Mouse (Mus musculus) heart, postnatal 4 days (tissue): Measurements from ENCODE around the gene 9930022D16Rik. TPM values are rescaled to one million over a fixed set of nuclear protein-coding genes. Genes with fewer than 3 reads are reported as not detected.
A peak's percentile ranks its signal among the peaks of the same experiment; 100 is the strongest.

Experiments
- DNase-seq: peaks from one replicate; pipeline ENCODE4 v3.0.0; 2021
- total RNA-seq, 2 experiments: library from RNA; stranded (reverse); gene quantifications; 2 replicates each; pipeline ENCODE4 v1.2.3; 2021

The 9930022D16Rik gene
- total RNA-seq, 2 experiments from 2014 or later, result not detected

GRCm38 (mm10) chr11:109417472-109418040 is 3.8 kb downstream of the 9930022D16Rik start:
- no peak for DNase-seq

- DNase-seq, result no peak
These were observed 5.7 kb downstream of the 9930022D16Rik start for GRCm38 (mm10) chr11:109419461-109419860.

DNA sequence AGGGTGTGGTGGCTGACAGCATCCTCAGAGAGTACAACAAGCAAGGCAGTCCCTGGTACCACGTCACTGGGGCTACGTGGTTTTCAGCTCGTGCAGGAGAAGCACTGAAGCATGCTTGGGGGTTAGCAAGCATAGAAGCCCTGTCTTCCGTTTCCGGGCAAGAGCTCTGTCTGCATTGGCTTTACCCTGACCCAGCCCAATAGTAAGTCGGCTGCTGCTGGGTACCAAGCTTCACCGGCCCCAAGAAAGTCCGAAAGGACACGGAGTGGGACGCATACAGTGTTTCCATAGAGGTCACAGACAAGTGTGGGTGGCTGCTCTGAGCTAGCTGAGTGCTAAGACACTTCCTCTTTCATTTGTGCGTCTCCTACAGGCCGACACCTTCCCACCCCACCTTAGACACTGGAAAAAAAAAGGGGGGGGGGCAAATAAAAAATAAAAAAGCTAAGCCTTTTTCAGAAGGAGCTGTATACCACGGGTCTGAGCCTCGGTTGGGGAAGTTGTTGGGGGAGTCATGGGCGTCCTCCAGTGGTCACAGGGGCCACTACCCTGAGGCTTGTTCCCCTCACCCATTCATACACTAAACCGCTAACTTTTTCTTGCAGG is 6.3 kb downstream of the 9930022D16Rik start:
- no peak for DNase-seq

- no peak for DNase-seq
These were observed 6.8 kb downstream of the 9930022D16Rik start for GRCm38 (mm10) chr11:109420567-109420962.

- no peak for DNase-seq
These were observed 7.5 kb downstream of the 9930022D16Rik start for GRCm38 (mm10) chr11:109421205-109421604.

DNA sequence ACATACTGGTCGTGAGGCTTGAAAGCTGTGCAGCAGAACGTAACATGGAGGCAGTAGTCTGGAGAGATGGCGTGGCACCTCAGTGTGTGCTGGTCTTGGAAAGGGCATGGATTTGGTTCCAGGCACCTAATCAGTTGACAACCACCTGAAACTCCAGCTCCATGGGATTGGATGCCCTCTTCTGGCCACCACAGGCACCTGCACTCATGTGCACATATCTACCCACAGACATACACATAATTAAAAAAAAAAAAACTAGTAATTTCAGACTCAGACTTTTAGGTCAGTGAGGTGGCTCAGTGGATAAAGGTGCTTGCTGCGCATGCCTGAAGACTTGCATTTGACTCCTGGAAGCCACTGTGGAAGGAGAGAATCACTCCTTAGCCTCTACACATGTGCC is 8.5 kb downstream of the 9930022D16Rik start:
- DNase-seq, result no peak

DNA sequence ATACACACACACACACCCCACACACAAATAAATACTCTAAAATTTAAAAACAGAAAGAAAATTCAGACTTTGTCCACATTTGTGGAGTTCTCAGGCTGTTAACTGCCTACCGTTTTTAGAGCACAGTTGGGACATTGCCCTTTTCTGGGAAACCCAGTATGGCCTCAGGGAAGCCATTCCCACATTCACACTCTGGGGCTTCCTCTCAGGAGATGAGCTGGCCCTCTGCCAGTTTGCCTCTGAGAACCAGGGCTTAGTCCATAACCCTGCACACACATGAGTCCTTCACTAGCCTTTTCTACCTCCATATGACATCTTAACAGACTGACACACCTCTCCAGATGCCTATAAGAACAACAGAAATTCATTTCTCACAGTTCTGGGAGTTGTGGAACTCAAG is 9.6 kb downstream of the 9930022D16Rik start:
- DNase-seq, result peak; percentile 28

- peak; percentile 99 for DNase-seq
These were observed 11.9 kb downstream of the 9930022D16Rik start, which contains the start of gene Amz2 for GRCm38 (mm10) chr11:109425392-109426271. TSS of gene Amz2 (plus strand) at chr11:109425946.

DNA sequence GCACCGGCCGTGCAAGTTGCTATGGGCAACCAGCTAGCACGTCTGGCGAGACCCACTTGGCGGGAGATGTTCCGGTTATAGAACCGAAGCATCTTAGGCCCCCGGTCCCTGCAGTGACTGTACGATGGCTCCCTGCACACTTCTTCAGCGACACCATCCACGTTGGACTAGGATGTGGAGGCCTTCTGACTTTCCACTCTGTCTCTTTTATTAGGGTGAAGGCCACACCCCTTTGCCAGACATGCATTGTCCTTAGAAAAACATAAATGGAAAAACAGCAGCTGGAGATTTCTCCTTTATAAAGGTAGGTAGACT is 12.5 kb downstream of the 9930022D16Rik start:
- no peak for DNase-seq

- no peak for DNase-seq
These were observed 13.6 kb downstream of the 9930022D16Rik start for GRCm38 (mm10) chr11:109427353-109427752.

DNA sequence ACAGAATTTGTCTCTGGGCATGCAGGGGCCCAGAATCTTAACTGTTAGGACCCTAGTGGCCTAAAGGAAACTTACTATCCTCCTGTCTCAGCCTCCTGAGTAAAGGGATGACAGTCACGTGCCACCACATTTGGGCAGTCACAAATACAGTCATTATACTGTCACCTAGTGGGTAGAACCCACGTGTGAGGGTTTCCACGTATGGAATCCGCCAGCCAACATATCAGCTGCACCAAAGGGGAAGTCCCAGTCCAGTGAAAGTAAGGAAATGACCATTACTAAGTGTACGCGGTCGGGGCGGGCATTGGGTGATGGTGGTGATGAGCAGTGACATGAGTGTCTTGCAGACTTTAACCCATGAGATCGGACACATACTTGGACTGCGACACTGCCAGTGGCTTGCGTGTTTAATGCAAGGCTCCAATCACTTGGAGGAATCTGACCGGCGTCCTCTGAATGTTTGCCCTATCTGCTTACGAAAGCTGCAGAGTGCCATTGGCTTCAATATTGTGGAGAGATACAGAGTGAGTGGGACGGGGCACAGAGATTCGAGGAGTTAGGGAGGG is 20.6 kb downstream of the 9930022D16Rik start:
- no peak for DNase-seq

DNA sequence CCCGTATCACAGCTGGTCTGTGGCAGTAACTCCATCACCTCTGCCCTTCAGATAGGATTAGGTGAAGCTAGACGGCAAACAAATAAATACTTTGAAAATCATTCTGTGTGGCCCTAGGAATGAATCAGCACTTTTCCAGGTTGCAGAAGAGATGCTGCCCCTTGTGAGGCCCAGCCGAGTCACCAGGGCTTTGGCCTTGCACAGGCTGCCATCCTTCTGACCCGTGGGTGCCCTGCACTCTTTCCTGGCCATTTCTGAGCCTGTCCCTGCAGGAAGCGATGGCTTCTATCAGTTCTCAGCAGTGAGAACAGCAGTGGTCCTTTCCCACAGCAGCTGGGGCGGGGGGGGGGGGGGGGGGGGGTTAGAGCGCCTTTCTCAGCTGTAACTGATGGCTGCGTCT is 23.2 kb downstream of the 9930022D16Rik start:
- DNase-seq, result no peak

DNA sequence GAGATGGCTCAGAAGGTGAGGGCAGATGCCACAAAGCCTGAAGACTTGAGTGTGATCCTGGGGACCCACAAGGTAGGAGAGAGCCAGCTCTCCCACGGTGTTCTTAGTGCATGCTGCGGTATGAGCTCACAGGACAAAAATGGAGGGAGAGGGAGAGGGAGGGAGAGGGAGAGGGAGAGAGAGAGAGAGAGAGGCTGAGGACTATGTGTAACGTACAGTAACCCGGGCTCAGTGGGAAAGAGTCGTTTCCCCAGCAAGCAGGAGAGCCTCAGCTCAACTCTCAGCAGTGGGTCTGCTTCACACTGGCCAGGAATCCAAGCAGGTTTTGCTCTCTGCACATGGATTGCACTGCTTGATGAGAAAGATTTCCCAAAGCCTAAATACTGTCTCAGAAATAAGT is 25.5 kb downstream of the 9930022D16Rik start:
- no peak for DNase-seq

DNA sequence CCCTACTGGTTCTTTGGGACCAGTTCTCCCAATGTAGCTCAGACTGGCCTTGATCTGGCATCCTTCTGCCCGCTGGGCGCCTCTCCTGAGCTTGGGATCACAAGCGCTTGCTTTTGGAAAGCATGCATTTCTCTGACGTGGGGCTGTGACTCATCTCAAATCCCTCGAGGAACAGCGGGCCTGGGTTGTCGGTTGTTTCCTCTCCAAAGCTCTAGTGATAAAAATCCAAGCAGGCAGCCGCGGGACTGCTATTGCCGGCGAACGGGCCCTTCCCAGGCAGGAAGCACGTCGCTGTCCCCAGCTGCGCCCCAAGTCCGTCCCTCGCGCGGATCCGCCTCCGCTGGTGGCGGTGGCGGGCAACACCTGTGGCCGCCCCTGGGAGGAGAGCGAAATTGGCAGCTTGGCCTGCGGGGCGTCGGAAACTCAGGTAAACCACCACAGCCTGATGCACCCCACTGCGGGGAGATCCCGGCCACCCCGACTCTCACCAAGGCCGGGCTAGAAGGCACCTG is 26.2 kb downstream of the 9930022D16Rik start:
- DNase-seq, result peak; percentile 86

GRCm38 (mm10) chr11:109440641-109441040 is 26.9 kb downstream of the 9930022D16Rik start:
- no peak for DNase-seq

DNA sequence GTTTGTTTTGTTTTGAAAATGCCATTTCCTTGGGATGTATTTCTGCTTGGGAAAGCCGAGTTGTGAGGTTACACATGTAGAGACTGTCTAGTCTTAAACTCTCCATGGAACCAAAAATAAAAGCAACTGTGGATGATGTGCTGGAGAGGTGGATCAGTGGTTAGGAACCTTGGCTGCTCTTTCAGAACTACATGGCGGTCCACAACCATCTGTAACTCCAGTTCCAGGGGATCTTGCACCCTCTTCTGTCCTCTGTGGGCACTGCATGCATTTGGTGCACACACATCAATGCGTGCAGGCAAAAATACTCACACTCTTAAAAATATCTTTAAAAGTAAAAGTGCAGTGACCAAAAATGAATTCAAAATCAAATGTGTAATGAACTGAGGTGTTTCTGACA is 27.4 kb downstream of the 9930022D16Rik start:
- DNase-seq, result peak; percentile 58

DNA sequence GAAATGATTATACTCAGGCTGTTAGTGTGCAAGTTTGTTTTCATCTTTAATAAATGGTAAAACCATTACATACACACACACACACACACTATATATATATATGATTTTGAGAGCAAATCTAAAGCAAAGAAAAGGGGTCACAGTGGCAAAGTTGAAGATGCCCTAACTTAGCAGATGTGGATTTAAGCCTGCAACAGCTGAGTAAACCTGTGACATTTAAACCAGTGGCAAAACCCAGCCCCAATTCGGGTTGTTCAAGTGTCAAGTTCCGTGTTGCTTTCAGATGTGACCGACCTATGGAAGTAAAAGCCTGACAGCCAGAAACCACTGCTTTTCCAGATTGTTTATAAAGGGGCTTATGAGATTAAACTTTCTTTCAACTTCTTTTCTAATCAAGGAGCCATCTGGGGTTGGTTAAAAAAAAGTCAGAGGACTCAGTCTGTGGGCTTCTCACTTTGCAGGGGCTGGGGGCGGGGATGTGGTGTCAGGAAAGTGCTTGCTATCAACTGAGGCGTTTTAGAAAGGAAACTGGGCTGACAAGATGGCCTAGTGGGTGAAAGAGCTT is 28.5 kb downstream of the 9930022D16Rik start:
- no peak for DNase-seq

GRCm38 (mm10) chr11:109443468-109444263 is 29.9 kb downstream of the 9930022D16Rik start:
- DNase-seq, result no peak

- DNase-seq, result peak; percentile 54
These were observed 30.9 kb downstream of the 9930022D16Rik start for GRCm38 (mm10) chr11:109444600-109444999.

- peak; percentile 43 for DNase-seq
These were observed 31.8 kb downstream of the 9930022D16Rik start for GRCm38 (mm10) chr11:109445438-109446035.

DNA sequence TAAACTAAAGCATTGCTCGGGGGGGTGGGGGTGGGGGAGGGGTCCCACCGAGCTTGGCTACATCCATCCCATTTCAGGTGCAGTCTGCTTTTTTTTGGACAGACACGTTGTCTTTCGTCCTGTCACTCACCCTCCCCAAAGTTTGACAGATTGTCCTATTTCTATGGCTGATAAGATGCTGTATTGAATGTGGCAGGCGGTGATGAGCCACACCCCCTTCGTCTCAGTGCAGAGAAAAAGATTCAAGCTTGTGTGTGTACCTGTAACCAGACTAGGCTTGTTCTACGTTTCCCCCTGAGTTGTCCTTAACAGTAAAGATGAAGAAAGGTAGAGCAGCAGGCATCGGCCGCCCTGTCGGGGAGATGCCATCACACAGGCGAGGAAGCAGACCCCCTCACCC is 37.5 kb downstream of the 9930022D16Rik start:
- DNase-seq, result no peak
